Mouse (Mus musculus) liver, embryonic 13.5 days (tissue): Measurements from ENCODE around the gene Npdc1. TPM values are rescaled to one million over a fixed set of nuclear protein-coding genes. Genes with fewer than 3 reads are reported as not detected.

Source experiments
- ATAC-seq: fragments of 200-750 bp; cut with Nextera tagmentation; 2 replicates; pipeline ENCODE4 v1.8.0; 2017; ENCODE audit warnings: low read depth, mild to moderate bottlenecking, moderate number of reproducible peaks, moderate library complexity
- DNase-seq: peaks from one replicate; pipeline ENCODE4 v3.0.0; 2022
- H3K27ac ChIP-seq: fragments of 300-500 bp; sonication (generic); 2 replicates; pipeline ENCODE4 v1.5.1; 2015; ENCODE audit warnings: moderate library complexity, mild to moderate bottlenecking, inconsistent platforms
- H3K27me3 ChIP-seq: fragments of 300-500 bp; sonication (generic); 2 replicates; pipeline ENCODE4 v1.6.1; 2015; ENCODE audit warnings: mild to moderate bottlenecking, inconsistent platforms
- H3K36me3 ChIP-seq: fragments of 300-500 bp; sonication (generic); 2 replicates; pipeline ENCODE4 v1.6.1; 2015; ENCODE audit warnings: mild to moderate bottlenecking, inconsistent platforms
- H3K4me1 ChIP-seq: fragments of 300-500 bp; sonication (generic); replicated peaks from 2 replicates; pipeline ENCODE4 v1.6.1; 2015; ENCODE audit warnings: inconsistent platforms
- H3K4me2 ChIP-seq: fragments of 300-500 bp; sonication (generic); 2 replicates; pipeline ENCODE4 v1.6.1; 2015; ENCODE audit warnings: inconsistent platforms, mild to moderate bottlenecking, moderate library complexity
- H3K4me3 ChIP-seq: fragments of 300-500 bp; sonication (generic); replicated peaks from 2 replicates; pipeline ENCODE4 v1.5.1; 2015; ENCODE audit warnings: mild to moderate bottlenecking, inconsistent platforms
- H3K9ac ChIP-seq: fragments of 300-500 bp; sonication (generic); 2 replicates; pipeline ENCODE4 v1.6.1; 2015; ENCODE audit warnings: mild to moderate bottlenecking, inconsistent platforms
- H3K9me3 ChIP-seq: fragments of 300-500 bp; sonication (generic); replicated peaks from 2 replicates; pipeline ENCODE4 v1.6.1; 2016; ENCODE audit warnings: inconsistent platforms
- WGBS: fragments of 180-500 bp; shearing (Covaris S2); methylation state at CpG from one replicate; pipeline ENCODE4 v1.1.7; 2015; ENCODE audit not compliant: insufficient replicate concordance; 5-methylcytosine and 5-hydroxymethylcytosine counted together
- polyA plus RNA-seq: library from polyadenylated mRNA; unstranded; fragments of >200 nt; fragmentation: Nextera tagmentation; extraction: Ambion mirVana; gene quantifications from 2 replicates; pipeline ENCODE4 v1.2.1, GENCODE M21; 2015

Npdc1 gene
- 4.2 and 5.1 TPM in 2 replicates for polyA plus RNA-seq

GRCm38 (mm10) chr2:25399051-25399450, at the start of gene Npdc1:
Gene Npdc1, plus strand, starts transcription at chr2:25399351.
- Histone ChIP-seq H3K36me3 (no peaks in the 10 kb centered on the region), H3K27ac (no peak within 1 kb of the TSS), H3K9ac (no peak within 1 kb of the TSS), H3K9me3 (no peaks in the 10 kb centered on the region), H3K4me1 (peaks cover 28% of the 10 kb centered on the region), H3K27me3 (peaks cover 100% of the 10 kb centered on the region), H3K4me3 (no peak within 1 kb of the TSS), H3K4me2 (no peak within 1 kb of the TSS)
- ATAC-seq (no peak), DNase-seq (no peak)
- WGBS: 43% methylated on average over 8 of the region's 8 CpGs

GRCm38 (mm10) chr2:25349499-25349898, 49.7 kb upstream of the Npdc1 start:
- H3K4me1 ChIP-seq: no peaks in the 10 kb centered on the region
- no peaks in the 10 kb centered on the region for H3K9me3 ChIP-seq
- peaks cover 90% of the 10 kb centered on the region for H3K36me3 ChIP-seq
- no peak overlapping the region for H3K9ac ChIP-seq
- H3K4me2 ChIP-seq: no peak overlapping the region
- H3K4me3 ChIP-seq: no peak overlapping the region
- no peak for DNase-seq
- no peaks in the 10 kb centered on the region for H3K27me3 ChIP-seq
- H3K27ac ChIP-seq: no peak overlapping the region
- no peak for ATAC-seq
- 81% methylated on average over 4 of the region's 4 CpGs for WGBS

- ATAC-seq (no peak), DNase-seq (no peak)
- peaks cover 80% of the 10 kb centered on the region for H3K36me3 ChIP-seq
- H3K9ac ChIP-seq: no peak overlapping the region
- 85% methylated on average over 3 of the region's 3 CpGs for WGBS
- no peak overlapping the region for H3K4me3 ChIP-seq
- H3K9me3 ChIP-seq: no peaks in the 10 kb centered on the region
- H3K4me2 ChIP-seq: no peak overlapping the region
- no peak overlapping the region for H3K27ac ChIP-seq
- H3K4me1 ChIP-seq: peaks cover 12% of the 10 kb centered on the region
- H3K27me3 ChIP-seq: no peaks in the 10 kb centered on the region
Measured at GRCm38 (mm10) chr2:25350701-25351100, 48.5 kb upstream of the Npdc1 start.

GRCm38 (mm10) chr2:25354211-25354610, 44.9 kb upstream of the Npdc1 start:
- H3K4me3 ChIP-seq: no peak overlapping the region
- DNase-seq: no peak
- no peak overlapping the region for H3K4me2 ChIP-seq
- WGBS: 76% methylated on average over 6 of the region's 6 CpGs
- H3K27me3 ChIP-seq: no peaks in the 10 kb centered on the region
- no peak for ATAC-seq
- H3K9me3 ChIP-seq: no peaks in the 10 kb centered on the region
- no peak overlapping the region for H3K27ac ChIP-seq
- peaks cover 25% of the 10 kb centered on the region for H3K4me1 ChIP-seq
- H3K36me3 ChIP-seq: peaks cover 47% of the 10 kb centered on the region
- no peak overlapping the region for H3K9ac ChIP-seq

- Histone ChIP-seq H3K4me1 (peaks cover 25% of the 10 kb centered on the region), H3K9me3 (no peaks in the 10 kb centered on the region), H3K4me2 (peak overlapping the region; percentile 81), H3K27ac (no peak overlapping the region), H3K9ac (peak overlapping the region; percentile 60), H3K4me3 (peak overlapping the region; percentile 62), H3K36me3 (peaks cover 34% of the 10 kb centered on the region), H3K27me3 (no peaks in the 10 kb centered on the region)
- no peak for DNase-seq
- ATAC-seq: peak; percentile 22
- WGBS: 32% methylated on average over 18 of the region's 18 CpGs
Measured at GRCm38 (mm10) chr2:25355419-25356066, 43.6 kb upstream of the Npdc1 start.

- DNase-seq: peak; percentile 82
- peak; percentile 79 for ATAC-seq
- H3K4me2 ChIP-seq: peak within 1 kb of the TSS; percentile 81
- H3K4me1 ChIP-seq: peaks cover 25% of the 10 kb centered on the region
- H3K9ac ChIP-seq: peak within 1 kb of the TSS; percentile 60
- peaks cover 25% of the 10 kb centered on the region for H3K36me3 ChIP-seq
- whole genome bisulfite sequencing: 4% methylated on average over 13 of the region's 13 CpGs
- H3K9me3 ChIP-seq: no peaks in the 10 kb centered on the region
- peak within 1 kb of the TSS; percentile 62 for H3K4me3 ChIP-seq
- no peak within 1 kb of the TSS for H3K27ac ChIP-seq
- no peaks in the 10 kb centered on the region for H3K27me3 ChIP-seq
Measured at GRCm38 (mm10) chr2:25356208-25357079, 42.7 kb upstream of the Npdc1 start, which contains the start of gene Dpp7. Gene Dpp7, minus strand, starts transcription at chr2:25356359.

GRCm38 (mm10) chr2:25359848-25360247, 39.3 kb upstream of the Npdc1 start:
- Histone ChIP-seq H3K36me3 (peaks cover 11% of the 10 kb centered on the region; the same call in 1 of the 2 replicates), H3K27ac (no peak overlapping the region), H3K27me3 (peaks cover 12% of the 10 kb centered on the region), H3K4me3 (no peak overlapping the region), H3K9me3 (no peaks in the 10 kb centered on the region), H3K4me1 (peaks cover 38% of the 10 kb centered on the region), H3K4me2 (no peak overlapping the region), H3K9ac (no peak overlapping the region)
- DNase-seq (no peak), ATAC-seq (no peak)
- WGBS: 52% methylated on average over 4 of the region's 4 CpGs

GRCm38 (mm10) chr2:25363478-25364178, 35.5 kb upstream of the Npdc1 start:
- Histone ChIP-seq H3K4me2 (no peak overlapping the region), H3K4me3 (no peak overlapping the region), H3K4me1 (peaks cover 28% of the 10 kb centered on the region), H3K27me3 (peaks cover 29% of the 10 kb centered on the region), H3K36me3 (peaks cover 11% of the 10 kb centered on the region; the same call in 1 of the 2 replicates), H3K27ac (no peak overlapping the region), H3K9me3 (no peaks in the 10 kb centered on the region), H3K9ac (no peak overlapping the region)
- DNase-seq (no peak), ATAC-seq (no peak)
- 63% methylated on average over 13 of the region's 13 CpGs for WGBS

GRCm38 (mm10) chr2:25364313-25364712, 34.8 kb upstream of the Npdc1 start:
- Histone ChIP-seq H3K4me3 (peak overlapping the region; percentile 70), H3K27me3 (peaks cover 29% of the 10 kb centered on the region)

GRCm38 (mm10) chr2:25364761-25365090, 34.4 kb upstream of the Npdc1 start:
- Histone ChIP-seq H3K4me2 (peak overlapping the region; percentile 96), H3K9ac (peak overlapping the region; percentile 70), H3K27me3 (peaks cover 29% of the 10 kb centered on the region), H3K9me3 (no peaks in the 10 kb centered on the region), H3K36me3 (peaks cover 11% of the 10 kb centered on the region; the same call in 1 of the 2 replicates), H3K27ac (no peak overlapping the region), H3K4me3 (peak overlapping the region; percentile 70), H3K4me1 (peaks cover 36% of the 10 kb centered on the region)
- WGBS: 28% methylated on average over 9 of the region's 9 CpGs
- ATAC-seq (no peak; the same call in 1 of the 2 replicates), DNase-seq (no peak)

More at GRCm38 (mm10) chr2:25364313-25364712, 34.8 kb upstream of the Npdc1 start:
- H3K9me3 ChIP-seq: no peaks in the 10 kb centered on the region
- peak overlapping the region; percentile 70; the same call in 1 of the 2 replicates for H3K9ac ChIP-seq
- ATAC-seq: no peak
- WGBS: 90% methylated on average over 4 of the region's 4 CpGs
- peak overlapping the region; percentile 96 for H3K4me2 ChIP-seq
- H3K27ac ChIP-seq: no peak overlapping the region
- DNase-seq: no peak
- H3K36me3 ChIP-seq: peaks cover 11% of the 10 kb centered on the region; the same call in 1 of the 2 replicates
- peaks cover 32% of the 10 kb centered on the region for H3K4me1 ChIP-seq
